Mouse (Mus musculus) right cerebral cortex, postnatal 10 days (tissue): ENCODE data around the gene Fgf8.

Source experiments
- DNase-seq, 2 experiments: peaks; one replicate each; pipeline ENCODE4 v3.0.0; 2021; ENCODE audit warnings: low spot score in 2 of 2

Fgf8 gene

GRCm38 (mm10) chr19:45742218-45742983, at the start of gene Fgf8:
Gene Fgf8 (minus strand): TSS chr19:45742915.
- no peak for DNase-seq

- no peak for DNase-seq
Observed at GRCm38 (mm10) chr19:45792404-45792803, 49.7 kb upstream of the Fgf8 start.

- no peak for DNase-seq
Observed at GRCm38 (mm10) chr19:45789888-45790874, 47.5 kb upstream of the Fgf8 start.

- no peak for DNase-seq
Observed at GRCm38 (mm10) chr19:45789365-45789764, 46.6 kb upstream of the Fgf8 start.

- DNase-seq: no peak
Observed at GRCm38 (mm10) chr19:45788337-45788736, 45.6 kb upstream of the Fgf8 start.

GRCm38 (mm10) chr19:45787450-45787849, 44.7 kb upstream of the Fgf8 start:
- DNase-seq: no peak

- no peak for DNase-seq
Observed at GRCm38 (mm10) chr19:45785470-45785869, 42.8 kb upstream of the Fgf8 start.

- no peak for DNase-seq
Observed at GRCm38 (mm10) chr19:45783933-45784576, 41.3 kb upstream of the Fgf8 start.

GRCm38 (mm10) chr19:45783181-45783932, 40.6 kb upstream of the Fgf8 start, which contains the start of gene Mgea5:
Gene Mgea5 (minus strand): TSS chr19:45783837.
- peak; percentile 99 for DNase-seq

GRCm38 (mm10) chr19:45782315-45783001, 39.7 kb upstream of the Fgf8 start:
- peak; percentile 75 to 82 for DNase-seq

- no peak for DNase-seq
Observed at GRCm38 (mm10) chr19:45781676-45782075, 39.0 kb upstream of the Fgf8 start.

- DNase-seq: no peak
Observed at GRCm38 (mm10) chr19:45780350-45780915, 37.7 kb upstream of the Fgf8 start.

GRCm38 (mm10) chr19:45775486-45775885, 32.8 kb upstream of the Fgf8 start:
- no peak for DNase-seq

GRCm38 (mm10) chr19:45771501-45771900, 28.8 kb upstream of the Fgf8 start:
- DNase-seq: no peak

- DNase-seq: no peak
Observed at GRCm38 (mm10) chr19:45760810-45761209, 18.1 kb upstream of the Fgf8 start.

GRCm38 (mm10) chr19:45758671-45759070, 16.0 kb upstream of the Fgf8 start:
- no peak for DNase-seq

GRCm38 (mm10) chr19:45753551-45753950, 10.8 kb upstream of the Fgf8 start:
- no peak for DNase-seq

- DNase-seq: no peak
Observed at GRCm38 (mm10) chr19:45751881-45752280, 9.2 kb upstream of the Fgf8 start.

GRCm38 (mm10) chr19:45749243-45750043, 6.7 kb upstream of the Fgf8 start, which contains the start of gene Npm3:
Gene Npm3 (minus strand): TSS chr19:45749591.
- DNase-seq: peak; percentile 90 to 91
